Mouse (Mus musculus) intestine, embryonic 15.5 days (tissue): Measurements from ENCODE around the gene Muc20. TPM values are rescaled to one million over a fixed set of nuclear protein-coding genes. Genes with fewer than 3 reads are reported as not detected.

Experiments
- ATAC-seq: fragments of 200-750 bp; cut with Nextera tagmentation; 2 replicates; pipeline ENCODE4 v1.8.0; 2017; ENCODE audit warnings: moderate TSS enrichment, moderate library complexity
- H3K27ac ChIP-seq: fragments of 300-500 bp; sonication (generic); 2 replicates; pipeline ENCODE4 v1.5.1; 2015; ENCODE audit warnings: mild to moderate bottlenecking, inconsistent platforms
- H3K27me3 ChIP-seq: fragments of 300-500 bp; sonication (generic); replicated peaks from 2 replicates; pipeline ENCODE4 v1.6.1; 2015; ENCODE audit warnings: inconsistent platforms
- H3K36me3 ChIP-seq: fragments of 300-500 bp; sonication (generic); 2 replicates; pipeline ENCODE4 v1.6.1; 2015; ENCODE audit warnings: inconsistent platforms
- H3K4me1 ChIP-seq: fragments of 300-500 bp; sonication (generic); replicated peaks from 2 replicates; pipeline ENCODE4 v1.6.1; 2015; ENCODE audit warnings: inconsistent platforms
- H3K4me2 ChIP-seq: fragments of 300-500 bp; sonication (generic); replicated peaks from 2 replicates; pipeline ENCODE4 v1.6.1; 2015; ENCODE audit warnings: mild to moderate bottlenecking, inconsistent platforms
- H3K4me3 ChIP-seq: fragments of 300-500 bp; sonication (generic); replicated peaks from 2 replicates; pipeline ENCODE4 v1.5.1; 2015; ENCODE audit warnings: inconsistent platforms
- H3K9ac ChIP-seq: fragments of 300-500 bp; sonication (generic); 2 replicates; pipeline ENCODE4 v1.6.1; 2015; ENCODE audit warnings: inconsistent platforms
- H3K9me3 ChIP-seq: fragments of 300-500 bp; sonication (generic); 2 replicates; pipeline ENCODE4 v1.6.1; 2016; ENCODE audit warnings: inconsistent platforms
- WGBS: fragments of 180-500 bp; shearing (Covaris S2); methylation state at CpG from one replicate; pipeline ENCODE4 v1.1.7; 2015; 5-methylcytosine and 5-hydroxymethylcytosine counted together
- polyA plus RNA-seq: library from polyadenylated mRNA; unstranded; fragments of >200 nt; fragmentation: Nextera tagmentation; extraction: Ambion mirVana; gene quantifications from 2 replicates; pipeline ENCODE4 v1.2.1, GENCODE M21; 2015

Gene Muc20
- polyA plus RNA-seq, 1 experiment from 2014 or later: not detected

- ATAC-seq: peak; percentile 44; the same call in 1 of the 2 replicates
- H3K27me3 ChIP-seq: no peaks in the 10 kb centered on the region
- 16% methylated on average over 14 of the region's 14 CpGs for WGBS
- H3K4me3 ChIP-seq: peak overlapping the region; percentile 29
- H3K9me3 ChIP-seq: no peaks in the 10 kb centered on the region
- H3K36me3 ChIP-seq: no peaks in the 10 kb centered on the region
- H3K4me1 ChIP-seq: peaks cover 12% of the 10 kb centered on the region; the same call in 1 of the 2 replicates
- H3K9ac ChIP-seq: peak overlapping the region; percentile 36; the same call in 1 of the 2 replicates
- no peak overlapping the region for H3K27ac ChIP-seq
- H3K4me2 ChIP-seq: peak overlapping the region; percentile 67
Observed at GRCm38 (mm10) chr16:32814539-32814938, 17.3 kb upstream of the Muc20 start.

GRCm38 (mm10) chr16:32813771-32814170 is 16.5 kb upstream of the Muc20 start:
- Histone ChIP-seq H3K27ac (no peak overlapping the region), H3K9ac (no peak overlapping the region), H3K9me3 (no peaks in the 10 kb centered on the region), H3K4me2 (0 out of 2 replicates have a peak overlapping the region, but pooled peaks have one; percentile 67), H3K36me3 (no peaks in the 10 kb centered on the region), H3K27me3 (no peaks in the 10 kb centered on the region), H3K4me3 (no peak overlapping the region), H3K4me1 (peaks cover 12% of the 10 kb centered on the region; the same call in 1 of the 2 replicates)
- WGBS: 77% methylated on average over 3 of the region's 3 CpGs
- ATAC-seq: no peak

- Histone ChIP-seq H3K36me3 (no peaks in the 10 kb centered on the region), H3K9ac (no peak overlapping the region), H3K4me1 (peaks cover 12% of the 10 kb centered on the region; the same call in 1 of the 2 replicates), H3K4me3 (no peak overlapping the region), H3K9me3 (no peaks in the 10 kb centered on the region), H3K4me2 (peak overlapping the region; percentile 17), H3K27me3 (no peaks in the 10 kb centered on the region), H3K27ac (no peak overlapping the region)
- WGBS: 54% methylated on average over 9 of the region's 9 CpGs
- ATAC-seq: no peak
Observed at GRCm38 (mm10) chr16:32813362-32813761, 16.1 kb upstream of the Muc20 start.

GRCm38 (mm10) chr16:32812888-32813361 is 15.7 kb upstream of the Muc20 start:
- peak overlapping the region; percentile 17 for H3K4me2 ChIP-seq
- peak; percentile 46 for ATAC-seq
- no peak overlapping the region for H3K27ac ChIP-seq
- no peak overlapping the region for H3K9ac ChIP-seq
- H3K4me1 ChIP-seq: peaks cover 14% of the 10 kb centered on the region; the same call in 1 of the 2 replicates
- no peak overlapping the region for H3K4me3 ChIP-seq
- no peaks in the 10 kb centered on the region for H3K9me3 ChIP-seq
- WGBS: 1% methylated on average over 9 of the region's 9 CpGs
- no peaks in the 10 kb centered on the region for H3K36me3 ChIP-seq
- no peaks in the 10 kb centered on the region for H3K27me3 ChIP-seq

- H3K4me1 ChIP-seq: peaks cover 17% of the 10 kb centered on the region; the same call in 1 of the 2 replicates
- H3K4me3 ChIP-seq: no peak within 1 kb of the TSS
- H3K27me3 ChIP-seq: no peaks in the 10 kb centered on the region
- no peak within 1 kb of the TSS for H3K27ac ChIP-seq
- H3K36me3 ChIP-seq: no peaks in the 10 kb centered on the region
- ATAC-seq: peak; percentile 50; the same call in 1 of the 2 replicates
- no peak within 1 kb of the TSS for H3K9ac ChIP-seq
- no peak within 1 kb of the TSS for H3K4me2 ChIP-seq
- 82% methylated on average over 4 of the region's 4 CpGs for WGBS
- no peaks in the 10 kb centered on the region for H3K9me3 ChIP-seq
Observed at GRCm38 (mm10) chr16:32810321-32810720, 13.1 kb upstream of the Muc20 start, which contains the start of gene Smbd1. Gene Smbd1, minus strand, starts transcription at chr16:32810477.

- H3K4me2 ChIP-seq: no peak overlapping the region
- peak; percentile 77 for ATAC-seq
Observed at GRCm38 (mm10) chr16:32807408-32808185, 10.4 kb upstream of the Muc20 start.

GRCm38 (mm10) chr16:32805151-32805550 is 7.9 kb upstream of the Muc20 start:
- Histone ChIP-seq H3K9ac (no peak overlapping the region), H3K27me3 (no peaks in the 10 kb centered on the region), H3K4me2 (no peak overlapping the region), H3K4me1 (0 out of 2 replicates have a peak, but pooled peaks cover 17% of the 10 kb centered on the region), H3K9me3 (no peaks in the 10 kb centered on the region), H3K4me3 (no peak overlapping the region), H3K36me3 (no peaks in the 10 kb centered on the region), H3K27ac (no peak overlapping the region)
- no peak for ATAC-seq
- WGBS: 64% methylated on average over 7 of the region's 7 CpGs

More at GRCm38 (mm10) chr16:32807408-32808185, 10.4 kb upstream of the Muc20 start:
- no peaks in the 10 kb centered on the region for H3K27me3 ChIP-seq
- no peak overlapping the region for H3K9ac ChIP-seq
- H3K9me3 ChIP-seq: no peaks in the 10 kb centered on the region
- 0 out of 2 replicates have a peak, but pooled peaks cover 17% of the 10 kb centered on the region for H3K4me1 ChIP-seq
- no peaks in the 10 kb centered on the region for H3K36me3 ChIP-seq
- H3K27ac ChIP-seq: no peak overlapping the region
- WGBS: 54% methylated on average over 8 of the region's 8 CpGs
- no peak overlapping the region for H3K4me3 ChIP-seq

GRCm38 (mm10) chr16:32803901-32804300 is 6.7 kb upstream of the Muc20 start:
- Histone ChIP-seq H3K9me3 (no peaks in the 10 kb centered on the region), H3K4me3 (no peak overlapping the region), H3K4me2 (no peak overlapping the region), H3K9ac (no peak overlapping the region), H3K27ac (no peak overlapping the region), H3K4me1 (0 out of 2 replicates have a peak, but pooled peaks cover 17% of the 10 kb centered on the region), H3K27me3 (no peaks in the 10 kb centered on the region), H3K36me3 (no peaks in the 10 kb centered on the region)
- WGBS: 37% methylated on average over 5 of the region's 5 CpGs
- no peak for ATAC-seq

- no peak overlapping the region for H3K27ac ChIP-seq
- 58% methylated on average over 6 of the region's 6 CpGs for WGBS
Observed at GRCm38 (mm10) chr16:32803252-32803853, 6.1 kb upstream of the Muc20 start.

GRCm38 (mm10) chr16:32796676-32797425 is 384 bp downstream of the Muc20 start:
- Histone ChIP-seq H3K4me3 (no peak overlapping the region), H3K4me1 (peaks cover 7% of the 10 kb centered on the region; the same call in 1 of the 2 replicates), H3K27ac (no peak overlapping the region), H3K9ac (no peak overlapping the region), H3K36me3 (no peaks in the 10 kb centered on the region), H3K27me3 (no peaks in the 10 kb centered on the region), H3K4me2 (no peak overlapping the region), H3K9me3 (no peaks in the 10 kb centered on the region)
- 71% methylated on average over 14 of the region's 14 CpGs for WGBS
- ATAC-seq: no peak

More at GRCm38 (mm10) chr16:32803252-32803853, 6.1 kb upstream of the Muc20 start:
- no peak overlapping the region for H3K4me2 ChIP-seq
- H3K36me3 ChIP-seq: no peaks in the 10 kb centered on the region
- no peaks in the 10 kb centered on the region for H3K27me3 ChIP-seq
- no peak overlapping the region for H3K9ac ChIP-seq
- H3K4me3 ChIP-seq: no peak overlapping the region
- no peaks in the 10 kb centered on the region for H3K9me3 ChIP-seq
- ATAC-seq: peak; percentile 15; the same call in 1 of the 2 replicates
- peaks cover 22% of the 10 kb centered on the region; the same call in 1 of the 2 replicates for H3K4me1 ChIP-seq

GRCm38 (mm10) chr16:32795177-32795576 is 2.1 kb downstream of the Muc20 start:
- Histone ChIP-seq H3K9me3 (no peaks in the 10 kb centered on the region), H3K9ac (no peak overlapping the region), H3K4me1 (peaks cover 7% of the 10 kb centered on the region; the same call in 1 of the 2 replicates), H3K27me3 (no peaks in the 10 kb centered on the region), H3K36me3 (no peaks in the 10 kb centered on the region), H3K27ac (no peak overlapping the region), H3K4me3 (no peak overlapping the region), H3K4me2 (no peak overlapping the region)
- ATAC-seq: no peak
- WGBS: 73% methylated on average over 1 of the region's 1 CpGs
